Mouse (Mus musculus) liver, postnatal 0 days (tissue): ENCODE measurements around the gene Rbpj. TPM values are rescaled to one million over a fixed set of nuclear protein-coding genes. Genes with fewer than 3 reads are reported as not detected.

Experiments used
- ATAC-seq: fragments of 200-750 bp; cut with Nextera tagmentation; 2 replicates; pipeline ENCODE4 v1.8.0; 2017; ENCODE audit warnings: mild to moderate bottlenecking, moderate library complexity
- DNase-seq: peaks from one replicate; pipeline ENCODE4 v3.0.0-alpha.2; 2016
- H3K27ac ChIP-seq: fragments of 300-500 bp; sonication (generic); 2 replicates; pipeline ENCODE4 v1.5.1; 2014; ENCODE audit warnings: antibody characterized with exemption, moderate library complexity, mild to moderate bottlenecking, low read depth
- H3K27me3 ChIP-seq: fragments of 300-500 bp; sonication (generic); 2 replicates; pipeline ENCODE4 v1.6.1; 2014; ENCODE audit warnings: low read length, control low read depth, mixed read lengths; ENCODE audit not compliant: insufficient read depth
- H3K36me3 ChIP-seq: fragments of 300-500 bp; sonication (generic); replicated peaks from 2 replicates; pipeline ENCODE4 v1.6.1; 2014; ENCODE audit warnings: mild to moderate bottlenecking, control low read depth, low read length, moderate library complexity, mixed read lengths; ENCODE audit not compliant: insufficient read depth
- H3K4me1 ChIP-seq: fragments of 300-500 bp; sonication (generic); 2 replicates; pipeline ENCODE4 v1.6.1; 2014; ENCODE audit warnings: antibody characterized with exemption, mild to moderate bottlenecking, control low read depth; ENCODE audit not compliant: insufficient read depth
- H3K4me2 ChIP-seq: fragments of 300-500 bp; sonication (generic); 2 replicates; pipeline ENCODE4 v1.6.1; 2014; ENCODE audit warnings: low read depth, mild to moderate bottlenecking, low read length, moderate library complexity, mixed read lengths
- H3K4me3 ChIP-seq: fragments of 300-500 bp; sonication (generic); 2 replicates; pipeline ENCODE4 v1.5.1; 2014; ENCODE audit warnings: low read depth, low read length
- H3K9ac ChIP-seq: fragments of 300-500 bp; sonication (generic); replicated peaks from 2 replicates; pipeline ENCODE4 v1.6.1; 2014; ENCODE audit warnings: mild to moderate bottlenecking, moderate library complexity
- H3K9me3 ChIP-seq: fragments of 300-500 bp; sonication (generic); 2 replicates; pipeline ENCODE4 v1.6.1; 2016; ENCODE audit warnings: mild to moderate bottlenecking, control low read depth, low read length, mixed read lengths
- CTCF ChIP-seq: sonication (generic); IDR thresholded peaks from 2 replicates; pipeline ENCODE4 v1.5.1; 2016; ENCODE audit warnings: antibody characterized with exemption, low read depth
- EP300 ChIP-seq: IDR thresholded peaks from 2 replicates; pipeline ENCODE4 v1.6.1; 2016; ENCODE audit warnings: antibody characterized with exemption, low read depth, mild to moderate bottlenecking
- WGBS: fragments of 180-500 bp; shearing (Covaris S2); extraction: QIAGEN DNeasy Blood & Tissue Kit; methylation state at CpG from one replicate; pipeline ENCODE4 v1.1.7; 2014; ENCODE audit not compliant: insufficient replicate concordance; 5-methylcytosine and 5-hydroxymethylcytosine counted together
- polyA plus RNA-seq: library from polyadenylated mRNA; unstranded; fragments of >200 nt; fragmentation: Nextera tagmentation; extraction: Ambion mirVana; gene quantifications from 2 replicates; pipeline ENCODE4 v1.2.1, GENCODE M21; 2015

Rbpj gene
- polyA plus RNA-seq, 1 experiment from 2014 or later, result 6.1 TPM

- TF ChIP-seq CTCF (no peak), EP300 (no peak)
- H3K9ac ChIP-seq, result no peak overlapping the region
- ATAC-seq, result no peak
- no peaks in the 10 kb centered on the region for H3K27me3 ChIP-seq
- DNase-seq, result no peak
- H3K27ac ChIP-seq, result no peak overlapping the region
- H3K4me3 ChIP-seq, result no peak overlapping the region
- H3K36me3 ChIP-seq, result no peaks in the 10 kb centered on the region
- H3K4me2 ChIP-seq, result no peak overlapping the region
- H3K9me3 ChIP-seq, result no peaks in the 10 kb centered on the region
- H3K4me1 ChIP-seq, result no peaks in the 10 kb centered on the region
- WGBS, result 84% methylated on average over 8 of the region's 8 CpGs
These were observed 89.5 kb downstream of the Rbpj start for GRCm38 (mm10) chr5:53555474-53555873.

GRCm38 (mm10) chr5:53555929-53556328 is 90.0 kb downstream of the Rbpj start:
- H3K27ac ChIP-seq, result no peak overlapping the region
- H3K36me3 ChIP-seq, result no peaks in the 10 kb centered on the region
- H3K4me1 ChIP-seq, result no peaks in the 10 kb centered on the region
- WGBS, result 82% methylated on average over 5 of the region's 5 CpGs
- H3K9ac ChIP-seq, result no peak overlapping the region
- ATAC-seq (no peak), DNase-seq (no peak)
- H3K27me3 ChIP-seq, result no peaks in the 10 kb centered on the region
- no peak for TF ChIP-seq CTCF
- no peak for TF ChIP-seq EP300
- H3K4me3 ChIP-seq, result no peak overlapping the region
- no peak overlapping the region for H3K4me2 ChIP-seq
- no peaks in the 10 kb centered on the region for H3K9me3 ChIP-seq

GRCm38 (mm10) chr5:53557544-53558260 is 91.8 kb downstream of the Rbpj start:
- Histone ChIP-seq H3K27ac (no peak overlapping the region), H3K4me2 (no peak overlapping the region), H3K4me1 (no peaks in the 10 kb centered on the region), H3K4me3 (no peak overlapping the region), H3K36me3 (no peaks in the 10 kb centered on the region), H3K9ac (no peak overlapping the region), H3K27me3 (no peaks in the 10 kb centered on the region), H3K9me3 (no peaks in the 10 kb centered on the region)
- ATAC-seq (no peak), DNase-seq (no peak)
- WGBS, result 66% methylated on average over 6 of the region's 6 CpGs
- TF ChIP-seq EP300, result no peak
- no peak for TF ChIP-seq CTCF

- Histone ChIP-seq H3K4me1 (no peaks in the 10 kb centered on the region), H3K36me3 (no peaks in the 10 kb centered on the region), H3K9me3 (no peaks in the 10 kb centered on the region), H3K27ac (no peak overlapping the region), H3K4me2 (no peak overlapping the region), H3K27me3 (no peaks in the 10 kb centered on the region), H3K9ac (no peak overlapping the region), H3K4me3 (no peak overlapping the region)
- no peak for DNase-seq
- TF ChIP-seq EP300 (no peak), CTCF (no peak)
- no peak for ATAC-seq
- 78% methylated on average over 7 of the region's 7 CpGs for whole genome bisulfite sequencing
These were observed 95.2 kb downstream of the Rbpj start for GRCm38 (mm10) chr5:53561160-53561559.

- DNase-seq (no peak), ATAC-seq (no peak)
- Histone ChIP-seq H3K4me2 (no peak overlapping the region), H3K9me3 (no peaks in the 10 kb centered on the region), H3K4me1 (no peaks in the 10 kb centered on the region), H3K36me3 (no peaks in the 10 kb centered on the region), H3K27ac (no peak overlapping the region), H3K4me3 (no peak overlapping the region), H3K27me3 (no peaks in the 10 kb centered on the region), H3K9ac (no peak overlapping the region)
- 82% methylated on average over 19 of the region's 19 CpGs for WGBS
- TF ChIP-seq EP300 (no peak), CTCF (no peak)
These were observed 98.4 kb downstream of the Rbpj start for GRCm38 (mm10) chr5:53564309-53564708.

- WGBS, result 70% methylated on average over 5 of the region's 5 CpGs
- Histone ChIP-seq H3K4me1 (no peaks in the 10 kb centered on the region), H3K36me3 (no peaks in the 10 kb centered on the region), H3K9me3 (no peaks in the 10 kb centered on the region), H3K27me3 (no peaks in the 10 kb centered on the region), H3K4me3 (no peak overlapping the region), H3K9ac (no peak overlapping the region), H3K4me2 (no peak overlapping the region), H3K27ac (no peak overlapping the region)
- no peak for TF ChIP-seq EP300
- TF ChIP-seq CTCF, result no peak
- DNase-seq (no peak), ATAC-seq (no peak)
These were observed 99.4 kb downstream of the Rbpj start for GRCm38 (mm10) chr5:53565213-53565794.
